Mouse (Mus musculus) embryonic facial prominence, embryonic 12.5 days (tissue): ENCODE data around the gene Prpf8. TPM values are rescaled to one million over a fixed set of nuclear protein-coding genes. Genes with fewer than 3 reads are reported as not detected.
A peak's percentile ranks its signal among the peaks of the same experiment; 100 is the strongest.

Source experiments
- ATAC-seq: fragments of 200-750 bp; cut with Nextera tagmentation; 2 replicates; pipeline ENCODE4 v1.8.0; 2017; ENCODE audit not compliant: insufficient number of reproducible peaks, insufficient read depth, low FRiP score, low TSS enrichment
- H3K27ac ChIP-seq: fragments of 300-500 bp; sonication (generic); 2 replicates; pipeline ENCODE4 v1.5.1; 2016; ENCODE audit warnings: mild to moderate bottlenecking
- H3K27me3 ChIP-seq: fragments of 300-500 bp; sonication (generic); 2 replicates; pipeline ENCODE4 v1.6.1; 2016; ENCODE audit warnings: mild to moderate bottlenecking, moderate library complexity
- H3K36me3 ChIP-seq: fragments of 300-500 bp; sonication (generic); 2 replicates; pipeline ENCODE4 v1.6.1; 2016; ENCODE audit warnings: mild to moderate bottlenecking
- H3K4me1 ChIP-seq: fragments of 300-500 bp; sonication (generic); 2 replicates; pipeline ENCODE4 v1.6.1; 2016
- H3K4me2 ChIP-seq: fragments of 300-500 bp; sonication (generic); replicated peaks from 2 replicates; pipeline ENCODE4 v1.6.1; 2016; ENCODE audit warnings: mild to moderate bottlenecking, moderate library complexity
- H3K4me3 ChIP-seq: fragments of 300-500 bp; sonication (generic); 2 replicates; pipeline ENCODE4 v1.5.1; 2016; ENCODE audit warnings: mild to moderate bottlenecking
- H3K9ac ChIP-seq: fragments of 300-500 bp; sonication (generic); 2 replicates; pipeline ENCODE4 v1.6.1; 2016; ENCODE audit warnings: mild to moderate bottlenecking, moderate library complexity
- H3K9me3 ChIP-seq: fragments of 300-500 bp; sonication (generic); 2 replicates; pipeline ENCODE4 v1.6.1; 2016; ENCODE audit warnings: mild to moderate bottlenecking, moderate library complexity
- WGBS: fragments of 180-500 bp; shearing (Covaris S2); methylation state at CpG from one replicate; pipeline ENCODE4 v1.1.7; 2016; 5-methylcytosine and 5-hydroxymethylcytosine counted together
- polyA plus RNA-seq: library from polyadenylated mRNA; unstranded; fragments of >200 nt; fragmentation: Nextera tagmentation; extraction: Ambion mirVana; gene quantifications from 2 replicates; pipeline ENCODE4 v1.2.1, GENCODE M21; 2016

The Prpf8 gene
- 74.2 and 76.5 TPM in 2 replicates for polyA plus RNA-seq

- Histone ChIP-seq H3K4me2 (peak within 1 kb of the TSS; percentile 98), H3K36me3 (peaks cover 24% of the 10 kb centered on the region), H3K4me3 (peak within 1 kb of the TSS; percentile 88), H3K9ac (peak within 1 kb of the TSS; percentile 92), H3K4me1 (peaks cover 8% of the 10 kb centered on the region), H3K27ac (peak within 1 kb of the TSS; percentile 69), H3K9me3 (no peaks in the 10 kb centered on the region), H3K27me3 (no peaks in the 10 kb centered on the region)
- ATAC-seq: peak; percentile 99
- WGBS: under 1% methylated on average over 52 of the region's 52 CpGs
These were observed at the start of gene Prpf8 for GRCm38 (mm10) chr11:75486601-75487285. Prpf8 (plus strand) TSS chr11:75486816.

- no peak for ATAC-seq
- no peak overlapping the region for H3K4me2 ChIP-seq
- H3K27ac ChIP-seq: no peak overlapping the region
- 0 out of 2 replicates have a peak, but pooled peaks cover 4% of the 10 kb centered on the region for H3K9me3 ChIP-seq
- H3K9ac ChIP-seq: no peak overlapping the region
- no peaks in the 10 kb centered on the region for H3K27me3 ChIP-seq
- H3K4me1 ChIP-seq: no peaks in the 10 kb centered on the region
- peaks cover 7% of the 10 kb centered on the region; the same call in 1 of the 2 replicates for H3K36me3 ChIP-seq
- WGBS: 81% methylated on average over 13 of the region's 13 CpGs
- no peak overlapping the region for H3K4me3 ChIP-seq
These were observed 48.4 kb upstream of the Prpf8 start for GRCm38 (mm10) chr11:75438194-75438593.

GRCm38 (mm10) chr11:75438804-75439203 lies 47.8 kb upstream of the Prpf8 start:
- Histone ChIP-seq H3K36me3 (peaks cover 7% of the 10 kb centered on the region; the same call in 1 of the 2 replicates), H3K4me1 (no peaks in the 10 kb centered on the region), H3K4me2 (no peak overlapping the region), H3K27me3 (no peaks in the 10 kb centered on the region), H3K9ac (no peak overlapping the region), H3K9me3 (0 out of 2 replicates have a peak, but pooled peaks cover 4% of the 10 kb centered on the region), H3K4me3 (no peak overlapping the region), H3K27ac (no peak overlapping the region)
- ATAC-seq: no peak
- 87% methylated on average over 3 of the region's 3 CpGs for WGBS

- no peak within 1 kb of the TSS for H3K4me2 ChIP-seq
- H3K9ac ChIP-seq: no peak within 1 kb of the TSS
- no peak within 1 kb of the TSS for H3K4me3 ChIP-seq
- H3K9me3 ChIP-seq: 0 out of 2 replicates have a peak, but pooled peaks cover 1% of the 10 kb centered on the region
- no peaks in the 10 kb centered on the region for H3K27me3 ChIP-seq
- H3K27ac ChIP-seq: no peak within 1 kb of the TSS
- H3K36me3 ChIP-seq: peaks cover 7% of the 10 kb centered on the region; the same call in 1 of the 2 replicates
- WGBS: 91% methylated on average over 6 of the region's 6 CpGs
- H3K4me1 ChIP-seq: no peaks in the 10 kb centered on the region
- ATAC-seq: no peak
These were observed 47.3 kb upstream of the Prpf8 start, which contains the start of gene Serpinf2 for GRCm38 (mm10) chr11:75439363-75439762. Serpinf2 (minus strand) TSS chr11:75439591.

GRCm38 (mm10) chr11:75439951-75440350 lies 46.7 kb upstream of the Prpf8 start:
- 88% methylated on average over 3 of the region's 3 CpGs for whole genome bisulfite sequencing
- Histone ChIP-seq H3K4me2 (no peak overlapping the region), H3K27me3 (no peaks in the 10 kb centered on the region), H3K9ac (no peak overlapping the region), H3K36me3 (peaks cover 7% of the 10 kb centered on the region; the same call in 1 of the 2 replicates), H3K4me1 (no peaks in the 10 kb centered on the region), H3K9me3 (no peaks in the 10 kb centered on the region), H3K4me3 (no peak overlapping the region), H3K27ac (no peak overlapping the region)
- no peak for ATAC-seq

GRCm38 (mm10) chr11:75441034-75441433 lies 45.6 kb upstream of the Prpf8 start:
- no peak for ATAC-seq
- Histone ChIP-seq H3K4me1 (no peaks in the 10 kb centered on the region), H3K27me3 (no peaks in the 10 kb centered on the region), H3K9ac (no peak overlapping the region), H3K4me3 (no peak overlapping the region), H3K36me3 (peaks cover 13% of the 10 kb centered on the region; the same call in 1 of the 2 replicates), H3K9me3 (no peaks in the 10 kb centered on the region), H3K4me2 (no peak overlapping the region), H3K27ac (no peak overlapping the region)
- 85% methylated on average over 7 of the region's 7 CpGs for WGBS

GRCm38 (mm10) chr11:75441601-75442000 lies 45.0 kb upstream of the Prpf8 start:
- no peaks in the 10 kb centered on the region for H3K9me3 ChIP-seq

GRCm38 (mm10) chr11:75443711-75444110 lies 42.9 kb upstream of the Prpf8 start:
- Histone ChIP-seq H3K36me3 (peaks cover 25% of the 10 kb centered on the region), H3K27ac (no peak overlapping the region)

More at GRCm38 (mm10) chr11:75441601-75442000, 45.0 kb upstream of the Prpf8 start:
- Histone ChIP-seq H3K27ac (no peak overlapping the region), H3K36me3 (peaks cover 13% of the 10 kb centered on the region; the same call in 1 of the 2 replicates), H3K4me2 (no peak overlapping the region), H3K27me3 (no peaks in the 10 kb centered on the region), H3K4me1 (no peaks in the 10 kb centered on the region), H3K9ac (no peak overlapping the region), H3K4me3 (no peak overlapping the region)
- ATAC-seq: no peak
- WGBS: 86% methylated on average over 16 of the region's 16 CpGs

GRCm38 (mm10) chr11:75448575-75448974 lies 38.0 kb upstream of the Prpf8 start:
- ATAC-seq: no peak
- Histone ChIP-seq H3K27ac (no peak overlapping the region), H3K4me2 (no peak overlapping the region), H3K9ac (no peak overlapping the region), H3K36me3 (peaks cover 29% of the 10 kb centered on the region), H3K27me3 (no peaks in the 10 kb centered on the region), H3K4me1 (peaks cover 6% of the 10 kb centered on the region; the same call in 1 of the 2 replicates), H3K4me3 (no peak overlapping the region), H3K9me3 (no peaks in the 10 kb centered on the region)
- WGBS: 76% methylated on average over 3 of the region's 3 CpGs

More at GRCm38 (mm10) chr11:75443711-75444110, 42.9 kb upstream of the Prpf8 start:
- no peak overlapping the region for H3K4me2 ChIP-seq
- no peak overlapping the region for H3K9ac ChIP-seq
- H3K4me1 ChIP-seq: no peaks in the 10 kb centered on the region
- no peak overlapping the region for H3K4me3 ChIP-seq
- H3K9me3 ChIP-seq: no peaks in the 10 kb centered on the region
- ATAC-seq: no peak
- H3K27me3 ChIP-seq: no peaks in the 10 kb centered on the region
- 51% methylated on average over 8 of the region's 8 CpGs for WGBS

GRCm38 (mm10) chr11:75449695-75450094 lies 36.9 kb upstream of the Prpf8 start:
- H3K4me3 ChIP-seq: no peak overlapping the region
- 92% methylated on average over 7 of the region's 7 CpGs for WGBS
- no peaks in the 10 kb centered on the region for H3K27me3 ChIP-seq
- no peaks in the 10 kb centered on the region for H3K9me3 ChIP-seq
- H3K36me3 ChIP-seq: peaks cover 29% of the 10 kb centered on the region
- peaks cover 14% of the 10 kb centered on the region for H3K4me1 ChIP-seq
- ATAC-seq: no peak
- no peak overlapping the region for H3K9ac ChIP-seq
- H3K4me2 ChIP-seq: no peak overlapping the region
- H3K27ac ChIP-seq: no peak overlapping the region

GRCm38 (mm10) chr11:75450304-75450908 lies 36.2 kb upstream of the Prpf8 start:
- no peaks in the 10 kb centered on the region for H3K27me3 ChIP-seq
- WGBS: 82% methylated on average over 8 of the region's 8 CpGs
- ATAC-seq: no peak
- no peak overlapping the region for H3K4me2 ChIP-seq
- no peaks in the 10 kb centered on the region for H3K9me3 ChIP-seq
- H3K4me1 ChIP-seq: peaks cover 19% of the 10 kb centered on the region
- peaks cover 27% of the 10 kb centered on the region for H3K36me3 ChIP-seq
- H3K27ac ChIP-seq: no peak overlapping the region
- H3K4me3 ChIP-seq: no peak overlapping the region
- no peak overlapping the region for H3K9ac ChIP-seq

GRCm38 (mm10) chr11:75450936-75451335 lies 35.7 kb upstream of the Prpf8 start:
- Histone ChIP-seq H3K4me2 (no peak overlapping the region), H3K4me3 (no peak overlapping the region), H3K9me3 (no peaks in the 10 kb centered on the region), H3K36me3 (peaks cover 24% of the 10 kb centered on the region), H3K4me1 (peaks cover 19% of the 10 kb centered on the region), H3K9ac (no peak overlapping the region; the same call in 1 of the 2 replicates), H3K27me3 (no peaks in the 10 kb centered on the region), H3K27ac (no peak overlapping the region; the same call in 1 of the 2 replicates)
- ATAC-seq: no peak
- 87% methylated on average over 15 of the region's 15 CpGs for WGBS
